Mouse (Mus musculus): ENCODE measurements around the gene Hcar2. TPM values are rescaled to one million over a fixed set of nuclear protein-coding genes. Genes with fewer than 3 reads are reported as not detected.
A peak's percentile ranks its signal among the peaks of the same experiment; 100 is the strongest.

The Hcar2 gene
- total RNA-seq (2022) = 1 to 10 TPM in 2 of 4 experiments, under 1 TPM in 1, not detected in 1; 0.33 to 5.8 (median 5.2) TPM

DNA sequence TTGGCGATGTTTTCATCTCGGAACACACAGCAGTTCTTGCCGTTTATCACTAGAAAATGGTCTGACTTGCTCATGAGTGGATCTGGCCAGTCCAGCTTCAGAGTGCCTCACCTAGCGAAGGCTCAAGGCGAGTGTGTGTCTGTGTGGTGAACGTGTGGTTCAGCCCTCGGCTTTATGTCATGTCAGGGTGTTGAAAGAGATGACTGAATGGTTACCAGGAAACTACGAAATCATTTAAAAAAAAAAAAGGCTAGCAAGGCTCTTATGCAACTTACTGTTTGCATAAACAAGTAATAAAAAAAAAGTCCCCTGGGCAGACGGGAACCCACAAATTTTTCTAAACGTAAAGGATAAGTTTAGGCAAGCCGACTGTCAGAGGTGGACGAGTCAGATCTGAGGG, at the start of gene Hcar2:
Hcar2 (minus strand) TSS at position 135 of the 400 bp plus-strand sequence.
- no peak for DNase-seq (ENCODE audit: low spot score in 2 of 2)

DNA sequence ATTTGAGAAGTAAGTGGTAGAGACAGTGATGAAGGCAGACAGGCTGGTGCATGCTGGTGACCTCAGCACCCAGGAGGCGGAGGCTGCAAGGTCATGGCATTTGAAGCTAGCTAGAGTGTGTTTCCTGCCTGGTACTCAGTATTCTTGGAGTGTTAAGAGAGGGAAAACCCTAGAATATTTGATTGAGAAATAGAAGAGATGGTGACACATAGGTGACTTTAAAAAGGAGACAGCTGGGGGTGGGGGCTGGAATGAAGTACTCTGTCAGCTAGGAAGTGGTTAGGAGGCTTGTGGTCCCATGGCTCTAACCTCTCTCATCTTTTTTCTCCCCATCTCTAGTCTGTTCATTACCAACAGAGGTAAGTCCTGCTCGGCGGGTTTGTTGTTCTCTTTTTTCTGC, 49.6 kb upstream of the Hcar2 start:
- no peak for DNase-seq (ENCODE audit: low spot score in 2 of 2)

GRCm38 (mm10) chr5:123907631-123907977, 42.3 kb upstream of the Hcar2 start:
- DNase-seq (ENCODE audit: low spot score in 2 of 2) = no peak

GRCm38 (mm10) chr5:123906976-123907630, 41.8 kb upstream of the Hcar2 start, which contains the start of gene Denr:
Gene Denr (plus strand): TSS chr5:123907175.
- DNase-seq (ENCODE audit: low spot score in 2 of 2) = peak; percentile 96 to 98

- DNase-seq (ENCODE audit: low spot score in 2 of 2) = no peak
Measured at GRCm38 (mm10) chr5:123906146-123906975, 41.1 kb upstream of the Hcar2 start.

- no peak for DNase-seq (ENCODE audit: low spot score in 2 of 2)
Measured at GRCm38 (mm10) chr5:123904059-123904672, 38.9 kb upstream of the Hcar2 start.

GRCm38 (mm10) chr5:123897352-123897751, 32.1 kb upstream of the Hcar2 start:
- DNase-seq (ENCODE audit: low spot score in 2 of 2) = no peak

DNA sequence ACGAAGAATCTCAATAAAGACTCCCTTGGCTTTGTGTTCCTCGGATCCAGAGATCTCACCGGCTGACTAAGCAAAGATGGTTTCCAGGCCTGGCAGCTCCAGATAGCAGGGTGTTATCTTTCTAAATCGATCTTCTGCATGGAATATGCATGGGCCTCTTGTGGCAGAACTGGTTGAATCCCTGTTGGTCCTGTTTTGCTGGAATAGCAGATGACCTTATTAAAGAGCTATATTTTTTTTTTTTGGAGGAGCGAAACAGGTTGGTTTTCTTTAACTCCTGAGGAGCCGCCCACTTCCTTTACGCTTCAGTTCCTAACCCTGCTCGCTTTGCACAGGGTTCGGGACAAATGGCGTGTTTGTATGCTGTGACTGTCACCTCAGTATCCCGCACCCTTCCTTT, 31.1 kb upstream of the Hcar2 start:
- no peak for DNase-seq (ENCODE audit: low spot score in 2 of 2)

- no peak for DNase-seq (ENCODE audit: low spot score in 2 of 2)
Measured at GRCm38 (mm10) chr5:123893520-123893919, 28.2 kb upstream of the Hcar2 start.

GRCm38 (mm10) chr5:123891669-123892068, 26.4 kb upstream of the Hcar2 start:
- peak in 1 of 2 experiments; percentile 38 for DNase-seq (ENCODE audit: low spot score in 2 of 2)

DNA sequence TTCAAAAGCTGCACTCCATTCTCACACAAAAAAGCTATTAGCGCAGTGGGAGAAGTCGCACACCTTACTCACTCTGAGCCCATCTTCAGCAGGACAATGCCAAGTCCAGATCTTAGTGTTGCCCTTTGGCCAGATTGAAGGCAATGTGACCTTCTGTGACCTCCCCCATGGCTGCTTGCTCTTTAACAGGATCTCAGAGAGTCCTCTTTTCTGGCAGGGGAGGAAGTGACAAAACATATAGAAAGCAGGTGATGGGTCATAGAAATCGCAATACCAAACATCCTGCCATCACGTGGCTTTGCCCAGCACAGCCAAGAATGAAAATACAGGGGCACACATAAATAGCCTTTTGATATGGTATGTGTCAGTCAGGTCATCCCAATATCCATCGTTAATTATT, 25.7 kb upstream of the Hcar2 start:
- no peak for DNase-seq (ENCODE audit: low spot score in 2 of 2)

DNA sequence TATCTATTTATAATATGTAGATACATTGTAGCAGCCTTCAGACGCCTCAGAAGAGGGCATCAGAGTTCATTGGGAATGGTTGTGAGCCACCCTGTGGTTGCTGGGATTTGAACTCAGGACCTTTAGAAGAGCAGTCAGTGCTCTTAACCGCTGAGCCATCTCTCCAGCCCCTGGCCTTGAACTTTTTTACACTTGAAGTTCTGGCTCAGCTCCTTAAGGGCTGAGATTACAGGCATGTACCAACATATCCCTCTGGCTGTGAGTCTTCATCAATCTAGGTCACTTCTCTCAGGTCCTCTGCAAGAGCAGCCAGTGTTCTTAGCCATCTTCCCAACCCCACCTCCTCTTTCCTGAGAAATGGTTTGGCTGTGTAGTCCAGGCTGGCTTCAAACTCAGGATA, 25.0 kb upstream of the Hcar2 start:
- no peak for DNase-seq (ENCODE audit: low spot score in 2 of 2)

GRCm38 (mm10) chr5:123886365-123886764, 21.1 kb upstream of the Hcar2 start:
- no peak for DNase-seq (ENCODE audit: low spot score in 2 of 2)

DNA sequence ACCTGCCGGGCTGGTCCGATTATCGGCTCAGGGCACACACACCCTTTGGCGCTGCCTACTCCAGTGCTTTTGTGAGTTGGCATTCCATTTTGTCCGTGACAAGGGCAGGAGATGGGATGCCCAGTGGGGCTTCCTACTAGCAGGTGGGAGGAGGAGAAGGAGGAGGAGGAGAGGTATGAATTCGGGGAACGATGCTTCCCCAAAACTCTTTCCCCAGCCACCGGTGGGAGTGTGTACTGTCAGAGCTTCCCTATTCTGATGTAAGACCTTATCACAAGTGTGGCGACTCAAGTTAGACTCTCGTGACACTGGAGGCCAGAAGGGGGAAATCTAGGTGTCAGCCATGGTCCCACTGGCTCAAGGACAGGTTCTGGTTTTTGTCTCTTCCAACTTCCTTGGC, 19.0 kb upstream of the Hcar2 start:
- no peak for DNase-seq (ENCODE audit: low spot score in 2 of 2)

DNA sequence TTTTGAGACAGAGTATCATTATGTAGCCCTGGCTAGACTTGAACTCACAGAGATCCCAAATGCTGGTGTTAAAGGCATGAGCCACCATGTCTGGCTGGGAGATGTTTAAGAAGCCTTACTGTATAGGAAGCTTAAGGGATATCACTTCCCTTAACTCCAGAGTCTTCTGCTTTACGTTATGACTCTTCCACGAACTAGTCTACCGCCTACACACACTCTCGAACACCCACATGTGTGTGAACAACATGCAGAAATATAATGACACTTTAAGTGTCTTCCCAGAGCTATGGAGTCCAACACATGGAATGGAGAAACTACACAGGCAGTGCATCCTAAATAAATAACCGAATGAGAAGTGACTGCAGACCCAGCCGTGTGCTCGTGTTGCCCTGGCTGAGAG, 18.6 kb upstream of the Hcar2 start:
- DNase-seq (ENCODE audit: low spot score in 2 of 2) = no peak

DNA sequence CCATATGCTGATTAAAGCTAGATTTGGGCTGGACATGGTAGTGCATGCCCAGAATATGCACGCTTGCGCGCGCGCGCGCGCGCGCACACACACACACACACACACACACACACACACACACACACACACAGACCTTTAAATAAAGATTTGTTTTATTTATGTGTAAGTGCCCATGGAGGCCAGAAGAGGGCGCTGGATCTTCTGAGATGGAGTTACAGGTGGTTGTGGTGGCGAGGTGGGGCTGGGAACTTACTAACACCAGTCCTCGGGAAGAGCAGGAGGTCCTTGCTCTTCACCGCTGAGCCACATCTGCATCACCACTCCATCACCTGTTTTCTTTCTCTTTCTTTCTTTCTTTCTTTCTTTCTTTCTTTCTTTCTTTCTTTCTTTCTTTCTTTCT, 15.5 kb upstream of the Hcar2 start:
- DNase-seq (ENCODE audit: low spot score in 2 of 2) = no peak

GRCm38 (mm10) chr5:123879928-123880327, 14.6 kb upstream of the Hcar2 start, which contains the start of gene Hcar1:
Gene Hcar1 (minus strand): TSS chr5:123880020.
- no peak for DNase-seq (ENCODE audit: low spot score in 2 of 2)

DNA sequence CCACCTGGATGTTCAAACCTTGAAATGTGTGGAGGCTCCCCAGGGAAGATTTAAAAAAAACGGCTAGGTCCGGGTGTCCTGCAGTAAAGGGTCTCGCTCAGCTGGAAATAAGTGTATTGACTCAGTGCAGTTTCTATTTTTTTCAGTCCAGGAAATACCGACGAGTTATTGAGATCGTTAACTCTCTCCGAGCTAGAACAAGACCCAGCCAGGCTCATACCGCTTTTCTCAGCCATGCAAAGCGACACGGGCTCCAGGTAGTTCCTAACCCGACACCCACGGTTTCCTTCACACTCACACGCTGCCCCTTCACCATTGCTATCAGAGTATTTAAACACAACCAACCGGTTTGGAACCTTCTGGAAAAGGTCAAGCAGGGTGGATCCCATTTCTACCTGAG, 12.8 kb upstream of the Hcar2 start:
- no peak for DNase-seq (ENCODE audit: low spot score in 2 of 2)

GRCm38 (mm10) chr5:123874177-123874576, 8.9 kb upstream of the Hcar2 start:
- no peak for DNase-seq (ENCODE audit: low spot score in 2 of 2)

GRCm38 (mm10) chr5:123869615-123870014, 4.3 kb upstream of the Hcar2 start:
- no peak for DNase-seq (ENCODE audit: low spot score in 2 of 2)

DNA sequence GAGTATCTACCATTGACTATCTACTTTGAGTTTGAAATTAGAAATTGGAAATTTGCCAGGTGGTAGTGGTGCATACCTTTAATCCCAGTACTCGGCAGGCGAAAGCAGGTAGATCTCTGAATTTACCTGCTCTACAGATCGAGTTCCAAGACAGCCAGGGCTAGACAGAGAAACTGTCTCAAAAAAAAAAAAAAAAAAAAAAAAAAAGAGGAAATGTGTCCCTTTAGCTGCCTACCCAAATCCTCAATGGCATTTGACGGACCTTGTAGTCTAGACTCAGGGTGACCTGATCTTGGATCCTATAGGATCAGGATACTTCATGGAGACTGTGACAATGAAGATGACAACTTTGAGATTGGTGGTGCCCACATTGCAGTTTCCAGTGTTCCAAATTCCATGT, 1.2 kb upstream of the Hcar2 start:
- DNase-seq (ENCODE audit: low spot score in 2 of 2) = no peak

GRCm38 (mm10) chr5:123863934-123864333, 1.4 kb downstream of the Hcar2 start:
- DNase-seq (ENCODE audit: low spot score in 2 of 2) = no peak

Data from layer of hippocampus, adult 8-10 months (tissue).